Mouse (Mus musculus) ES-E14 (cell line): ENCODE results near the gene Ttc38. TPM values are rescaled to one million over a fixed set of nuclear protein-coding genes. Genes with fewer than 3 reads are reported as not detected.

Source experiments
- DNase-seq: peaks from one replicate; pipeline ENCODE4 v3.0.0-alpha.2; 2013; ENCODE audit warnings: low read depth, low spot score
- H3K27ac ChIP-seq: 2 replicates; pipeline ENCODE4 v1.5.1; 2012; ENCODE audit warnings: low read depth, mild to moderate bottlenecking, low read length, moderate library complexity, mixed read lengths; ENCODE audit not compliant: poor library complexity, insufficient read depth, severe bottlenecking
- H3K36me3 ChIP-seq: 2 replicates; pipeline ENCODE4 v1.6.1; 2012; ENCODE audit warnings: mild to moderate bottlenecking, low read length, moderate library complexity, mixed read lengths; ENCODE audit not compliant: control insufficient read depth, poor library complexity, insufficient read depth, severe bottlenecking
- H3K4me1 ChIP-seq, 2 experiments: fragments of 150-350 bp in 1 of 2; sonication (generic) in 1 of 2; 2 replicates each; pipeline ENCODE4 v1.6.1; 2012; ENCODE audit warnings: low read length in 2 of 2, mild to moderate bottlenecking in 1 of 2, mixed read lengths in 1 of 2; ENCODE audit not compliant: control insufficient read depth in 2 of 2, insufficient read depth in 2 of 2, poor library complexity in 1 of 2
- H3K4me3 ChIP-seq, 2 experiments: fragments of 150-350 bp in 1 of 2; sonication (generic) in 1 of 2; 2 replicates each; pipeline ENCODE4 v1.5.1; 2012; ENCODE audit warnings: low read length in 2 of 2, low read depth in 1 of 2, mild to moderate bottlenecking in 1 of 2, mixed read lengths in 1 of 2; ENCODE audit not compliant: insufficient read depth in 1 of 2, poor library complexity in 1 of 2, severe bottlenecking in 1 of 2
- H3K9ac ChIP-seq: 2 replicates; pipeline ENCODE4 v1.6.1; 2012; ENCODE audit warnings: low read depth, mild to moderate bottlenecking, low read length, mixed read lengths; ENCODE audit not compliant: poor library complexity, insufficient read depth, severe bottlenecking
- H3K9me3 ChIP-seq: fragments of 150-350 bp; sonication (generic); 2 replicates; pipeline ENCODE4 v1.6.1; 2012; ENCODE audit warnings: low read depth, mild to moderate bottlenecking, low read length; ENCODE audit not compliant: control insufficient read depth, insufficient read depth
- CHD2 ChIP-seq: IDR thresholded peaks from 2 replicates; pipeline ENCODE4 v1.6.1; 2014; ENCODE audit warnings: mild to moderate bottlenecking, low read depth, low read length, inconsistent platforms
- HCFC1 ChIP-seq: IDR thresholded peaks from 2 replicates; pipeline ENCODE4 v1.6.1; 2012; ENCODE audit warnings: low read length, inconsistent platforms, borderline replicate concordance; ENCODE audit not compliant: insufficient read depth
- MAFK ChIP-seq: IDR thresholded peaks from 2 replicates; pipeline ENCODE4 v1.6.1; 2014; ENCODE audit warnings: mild to moderate bottlenecking, low read depth, low read length, inconsistent platforms; ENCODE audit not compliant: insufficient read depth
- ZC3H11A ChIP-seq: IDR thresholded peaks from 2 replicates; pipeline ENCODE4 v1.6.1; 2012; ENCODE audit warnings: low read depth, mild to moderate bottlenecking, inconsistent platforms, low read length, borderline replicate concordance
- ZNF384 ChIP-seq: IDR thresholded peaks from 2 replicates; pipeline ENCODE4 v1.6.1; 2012; ENCODE audit warnings: low read depth, low read length, inconsistent platforms
- in situ Hi-C, 2 experiments: fragments of 600-800 bp; cut with MboI; formaldehyde crosslinking; loops; one replicate each; pipeline ENCODE4 v1.15.1; 2025; ENCODE audit warnings: low sequenced_read_pairs in 2 of 2, inconsistent platforms in 1 of 2; ENCODE audit not compliant: unreplicated experiment in 2 of 2
- total RNA-seq: library from RNA; depleted of rRNA; stranded (reverse); fragments of 300-350 nt; gene quantifications from 2 replicates; pipeline ENCODE4 v1.2.3, GENCODE M21; 2012; rRNA removed

Ttc38 gene
- total RNA-seq: 3.0 and 3.3 TPM in 2 replicates

DNA sequence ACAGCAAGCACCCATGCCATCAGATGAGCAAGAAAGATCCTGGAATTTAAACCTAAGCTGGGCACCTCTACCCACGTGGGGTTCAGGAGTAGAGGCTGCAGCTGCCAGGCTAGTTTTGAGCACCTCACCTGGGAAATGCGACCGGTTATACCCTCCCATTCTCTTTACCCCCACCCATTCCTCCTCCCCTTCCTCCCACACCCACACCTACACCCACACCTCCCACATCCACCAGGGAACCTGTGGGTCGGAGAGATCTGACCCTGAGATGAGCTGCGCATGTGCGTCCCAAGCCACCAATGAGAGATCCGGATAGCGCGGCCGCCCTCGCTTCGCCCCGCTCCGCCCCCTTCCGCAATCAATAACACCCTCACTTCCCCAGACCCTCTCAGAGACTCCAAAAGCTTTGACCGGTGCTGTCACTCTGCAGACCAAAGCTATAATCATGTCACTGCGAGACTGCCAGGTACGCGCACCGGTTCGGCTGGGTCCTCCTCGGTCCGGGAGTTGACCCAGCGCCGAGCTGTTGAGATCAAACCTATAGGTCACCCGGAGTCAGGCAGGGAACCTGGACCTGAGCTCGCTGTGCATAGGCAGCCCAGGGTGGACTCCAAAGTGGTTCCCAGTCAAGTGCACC, at the start of gene Ttc38:
Gene Ttc38 (plus strand): TSS at position 353 of the 637 bp plus-strand sequence.
- no peaks in the 10 kb centered on the region for H3K9me3 ChIP-seq
- in situ Hi-C loops: no loop called here
- no peak for TF ChIP-seq HCFC1
- TF ChIP-seq ZC3H11A: no peak
- TF ChIP-seq ZNF384: no peak
- no peak for TF ChIP-seq MAFK
- no peak for TF ChIP-seq CHD2
- peak within 1 kb of the TSS; percentile 42 for H3K9ac ChIP-seq
- H3K27ac ChIP-seq: no peak within 1 kb of the TSS
- H3K4me1 ChIP-seq: peaks cover 0 to 7% of the 10 kb centered on the region in 2 experiments; a peak in 1 of 4 replicates
- no peak for DNase-seq
- H3K36me3 ChIP-seq: no peaks in the 10 kb centered on the region
- peak within 1 kb of the TSS; percentile 57 to 76 for H3K4me3 ChIP-seq

DNA sequence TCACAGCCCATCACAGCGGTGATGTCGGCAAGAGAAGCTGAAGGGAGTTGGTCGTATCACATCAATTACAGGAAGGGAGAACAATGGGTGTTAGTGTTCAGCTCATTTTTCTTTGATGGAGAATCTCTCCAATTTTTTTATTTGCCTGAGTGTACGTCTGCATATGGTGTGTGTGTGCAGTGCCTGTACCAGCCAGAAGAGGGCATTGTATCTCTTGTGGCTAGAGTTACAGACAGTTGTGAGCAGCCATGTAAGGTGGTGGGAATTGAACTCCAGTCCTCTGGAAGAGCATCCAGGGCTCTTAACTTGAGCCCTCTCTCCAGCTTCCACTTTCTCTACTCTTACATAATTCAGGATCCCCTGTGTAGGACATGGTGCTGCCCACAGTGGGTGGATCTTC, 49.0 kb upstream of the Ttc38 start:
- H3K4me3 ChIP-seq: no peak overlapping the region
- TF ChIP-seq HCFC1: no peak
- no peak for TF ChIP-seq CHD2
- H3K4me1 ChIP-seq: no peaks in the 10 kb centered on the region
- H3K36me3 ChIP-seq: no peaks in the 10 kb centered on the region
- H3K9ac ChIP-seq: no peak overlapping the region
- no peaks in the 10 kb centered on the region for H3K9me3 ChIP-seq
- no peak overlapping the region for H3K27ac ChIP-seq
- in situ Hi-C loops: no loop called here
- DNase-seq: peak; percentile 4

DNA sequence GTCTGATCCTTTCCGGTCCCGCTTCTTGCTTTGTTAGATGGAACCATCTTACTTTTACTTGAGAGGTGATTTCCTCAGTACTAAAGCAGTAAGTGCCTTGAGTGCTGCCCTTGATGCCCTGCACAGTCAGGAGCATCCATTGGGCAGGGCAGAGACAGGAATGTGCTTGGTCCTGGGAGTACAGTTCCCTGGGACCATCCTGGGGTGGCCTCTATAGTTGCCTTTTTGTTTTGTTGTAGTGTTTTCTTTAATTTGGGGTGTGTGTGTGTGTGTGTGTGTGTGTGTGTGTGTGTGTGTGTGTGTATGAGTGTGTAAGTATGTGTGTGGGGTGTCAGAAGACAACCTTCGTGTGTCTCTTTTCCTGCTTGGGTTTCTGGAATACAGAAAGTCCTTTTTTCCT, 47.8 kb upstream of the Ttc38 start:
- TF ChIP-seq HCFC1: no peak
- TF ChIP-seq ZNF384: no peak
- TF ChIP-seq CHD2: no peak
- DNase-seq: no peak
- Histone ChIP-seq H3K9ac (no peak overlapping the region), H3K27ac (no peak overlapping the region), H3K9me3 (no peaks in the 10 kb centered on the region), H3K36me3 (no peaks in the 10 kb centered on the region), H3K4me1 (no peaks in the 10 kb centered on the region), H3K4me3 (no peak overlapping the region)
- in situ Hi-C loops: no loop called here

DNA sequence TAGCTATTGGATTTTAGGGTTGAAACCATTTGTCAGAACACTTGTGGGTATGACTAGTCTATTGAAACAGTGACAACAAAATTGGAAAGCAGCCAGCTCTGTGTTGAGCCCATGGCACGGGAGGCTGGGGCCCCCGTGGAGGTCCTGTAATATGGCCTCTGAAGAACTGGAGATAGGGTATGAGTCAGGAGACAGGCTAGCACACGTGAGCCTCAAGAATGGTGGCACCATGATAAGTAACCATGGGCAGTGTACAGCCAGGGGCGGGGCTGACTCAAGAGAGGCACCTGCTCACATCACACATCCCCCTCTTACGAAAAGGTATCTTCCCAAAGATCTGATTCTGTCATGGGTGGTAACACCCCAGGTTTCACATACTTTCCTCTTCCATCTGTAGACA, 45.4 kb upstream of the Ttc38 start:
- no peaks in the 10 kb centered on the region for H3K36me3 ChIP-seq
- no peak overlapping the region for H3K4me3 ChIP-seq
- no peak for TF ChIP-seq CHD2
- no peak for TF ChIP-seq ZNF384
- TF ChIP-seq ZC3H11A: no peak
- no peak for TF ChIP-seq HCFC1
- no peak for TF ChIP-seq MAFK
- in situ Hi-C loops: no loop called here
- no peak overlapping the region for H3K27ac ChIP-seq
- no peaks in the 10 kb centered on the region for H3K9me3 ChIP-seq
- H3K9ac ChIP-seq: no peak overlapping the region
- DNase-seq: no peak
- no peaks in the 10 kb centered on the region for H3K4me1 ChIP-seq

DNA sequence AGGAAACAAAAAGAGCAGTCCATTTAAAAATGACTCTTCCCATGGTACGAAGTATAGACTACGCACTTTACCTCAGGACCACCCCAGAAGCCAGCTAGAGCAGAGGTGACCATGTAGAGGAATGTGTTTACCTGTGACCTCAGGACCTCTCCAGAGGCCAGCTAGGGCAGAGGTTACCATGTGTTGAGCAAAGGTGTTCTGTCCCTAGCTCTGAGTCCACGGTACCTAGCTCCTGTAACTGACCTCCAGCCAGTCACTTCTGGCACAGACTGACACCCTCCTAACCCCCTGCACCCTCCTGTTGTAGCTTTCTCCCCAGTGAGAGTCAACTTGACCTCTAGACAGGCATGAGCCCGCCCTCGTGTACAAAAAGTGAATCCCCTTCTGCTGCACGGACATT, 44.6 kb upstream of the Ttc38 start:
- TF ChIP-seq ZC3H11A (no peak), MAFK (no peak), HCFC1 (no peak), CHD2 (no peak), ZNF384 (no peak)
- Histone ChIP-seq H3K9ac (no peak overlapping the region), H3K4me3 (no peak overlapping the region), H3K9me3 (no peaks in the 10 kb centered on the region), H3K36me3 (no peaks in the 10 kb centered on the region), H3K4me1 (no peaks in the 10 kb centered on the region), H3K27ac (no peak overlapping the region)
- in situ Hi-C loops: no loop called here
- DNase-seq: no peak
